Mouse (Mus musculus) liver, embryonic 14.5 days (tissue): Measurements from ENCODE around the gene Tigd2.

ENCODE experiments used
- CTCF ChIP-seq: IDR thresholded peaks from 2 replicates; pipeline ENCODE4 v1.5.1; 2016; ENCODE audit warnings: antibody characterized with exemption, low read depth, control low read depth
- EP300 ChIP-seq: IDR thresholded peaks from 2 replicates; pipeline ENCODE4 v1.6.1; 2016; ENCODE audit warnings: antibody characterized with exemption, low read depth

DNA sequence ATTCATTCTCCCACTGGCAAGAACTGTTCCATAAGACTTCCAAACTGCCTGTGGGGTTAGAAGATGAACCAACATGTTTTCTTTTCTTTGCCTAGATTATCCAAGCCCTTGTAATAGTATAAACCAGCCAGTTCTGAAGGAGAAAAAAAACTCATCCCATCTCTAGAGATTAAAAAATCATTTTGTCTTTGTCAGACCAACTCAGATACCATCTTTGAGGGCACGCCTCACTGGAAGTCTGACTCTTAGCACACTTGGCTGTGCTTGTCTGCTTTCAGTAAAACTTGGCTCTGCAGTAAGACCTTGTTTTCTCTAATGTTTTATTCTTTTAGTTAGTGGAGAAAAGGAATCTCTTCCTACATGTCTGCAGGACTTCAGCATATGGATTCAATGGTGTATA lies 18.7 kb upstream of the Tigd2 start:
- TF ChIP-seq CTCF (no peak), EP300 (no peak)
